Mouse (Mus musculus): ENCODE measurements around the gene Zfp850.
A peak's percentile ranks its signal among the peaks of the same experiment; 100 is the strongest.
"Not testable (repeated sequence)": the region's sequence is repeated elsewhere in the genome, so short reads cannot be mapped to it uniquely, and the experiment has no call there.

Zfp850 gene

GRCm38 (mm10) chr7:28013549-28014444 lies at the start of gene Zfp850:
Zfp850 (minus strand) TSS chr7:28014115.
- DNase-seq (ENCODE audit: low read depth), result peak; percentile 70

DNA sequence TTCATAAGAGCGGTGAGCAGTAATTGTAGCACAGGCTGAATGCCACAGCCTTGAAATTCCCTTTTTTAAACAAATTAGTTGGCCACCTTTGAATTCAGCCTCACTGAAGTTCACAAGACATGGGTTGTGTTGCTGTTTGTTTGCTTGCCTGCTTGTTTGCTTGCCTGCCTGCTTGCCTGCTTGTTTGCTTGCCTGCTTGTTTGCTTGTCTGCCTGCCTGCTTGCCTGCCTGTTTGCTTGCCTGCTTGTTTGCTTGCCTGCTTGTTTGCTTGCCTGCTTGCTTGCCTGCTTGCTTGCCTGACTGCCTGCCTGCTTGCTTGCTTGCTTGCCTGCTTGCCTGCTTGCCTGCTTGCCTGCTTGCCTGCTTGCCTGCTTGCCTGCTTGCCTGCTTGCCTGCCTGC lies 46.1 kb upstream of the Zfp850 start:
- no peak for DNase-seq (ENCODE audit: low read depth)

DNA sequence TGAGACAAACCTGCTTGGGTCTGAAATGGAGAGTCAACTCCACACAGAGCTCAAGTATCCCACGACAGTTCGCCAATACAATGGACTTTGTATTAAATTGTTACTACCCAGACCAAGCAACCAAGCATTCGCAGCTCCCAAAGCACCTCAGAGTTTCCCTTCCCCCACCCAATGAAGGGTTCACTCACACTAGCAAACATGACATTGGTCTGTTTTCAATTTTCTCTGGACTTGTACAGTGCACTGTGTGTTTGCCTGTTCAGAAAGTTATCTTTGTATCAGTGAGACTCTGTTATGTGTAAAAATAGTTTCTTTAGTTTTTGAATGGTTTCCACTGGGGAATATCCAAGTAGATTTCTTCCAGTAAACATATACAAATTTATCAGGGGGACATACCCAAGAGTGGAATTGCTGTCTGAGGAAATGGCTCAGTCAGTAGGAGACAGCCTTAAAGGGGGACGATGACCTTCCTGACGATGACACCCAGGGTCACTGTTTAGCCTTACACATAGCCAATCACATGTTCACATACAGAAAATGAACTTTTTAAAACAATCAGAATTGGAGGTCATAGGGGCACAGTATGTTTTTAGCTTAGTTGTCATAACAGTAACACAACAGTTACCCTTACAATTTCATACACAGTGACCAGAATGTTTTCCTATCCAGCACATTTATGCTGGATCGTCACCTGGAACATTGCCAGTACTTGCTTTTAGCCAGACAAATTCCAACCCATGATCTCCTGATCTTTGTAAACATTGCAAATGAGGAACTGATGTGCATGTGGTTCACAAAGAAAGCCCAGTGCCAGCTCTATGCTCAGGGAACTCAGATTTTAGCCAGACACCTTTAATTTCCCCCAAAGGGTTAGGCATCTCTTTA lies 39.4 kb upstream of the Zfp850 start:
- no peak for DNase-seq (ENCODE audit: low read depth)

GRCm38 (mm10) chr7:28050584-28050983 lies 36.7 kb upstream of the Zfp850 start:
- DNase-seq (ENCODE audit: low read depth), result no peak

DNA sequence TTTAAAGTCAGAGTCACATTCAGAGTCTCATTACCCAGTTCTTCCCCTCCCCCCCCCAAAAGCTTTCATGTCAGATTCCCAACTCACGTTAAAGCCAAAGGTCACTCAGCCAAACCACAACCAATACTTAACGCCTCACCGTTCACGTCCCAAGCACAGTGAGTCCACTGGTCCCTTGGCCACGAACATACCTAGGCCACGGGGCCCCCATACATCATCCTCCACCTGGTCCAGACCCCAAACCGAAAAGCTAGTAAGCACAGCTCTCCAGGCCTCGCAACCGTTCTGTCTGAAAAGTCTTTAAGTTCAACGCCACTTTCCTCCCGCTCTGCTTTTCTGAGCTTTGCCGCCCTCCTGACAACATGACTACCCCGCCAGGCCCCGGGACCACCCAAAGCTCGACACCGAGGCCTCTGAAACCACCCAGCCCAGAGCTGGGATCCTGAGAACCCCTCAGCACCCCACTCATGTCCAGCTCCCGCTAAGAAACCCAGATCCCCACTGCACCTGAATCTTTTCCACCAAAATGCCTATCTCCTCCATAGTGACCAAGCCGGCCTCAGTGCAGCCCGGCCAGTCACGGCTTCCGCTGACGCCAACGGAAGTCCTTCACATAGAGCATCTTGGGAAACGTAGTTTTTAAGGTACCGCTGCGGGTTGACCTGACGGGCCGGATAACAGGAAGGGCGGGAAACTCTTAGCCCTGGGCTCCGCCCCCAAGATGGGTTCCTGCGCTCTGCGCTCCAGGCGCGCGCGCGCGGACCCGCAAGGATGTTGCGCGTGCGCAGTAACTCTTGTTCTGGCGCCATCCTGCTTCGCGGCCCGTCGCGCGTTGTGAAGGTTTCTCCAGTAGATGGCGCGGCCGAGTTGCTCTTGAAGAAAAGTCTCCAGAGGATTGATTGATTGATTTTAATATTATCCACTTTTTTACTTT lies 35.8 kb upstream of the Zfp850 start, which contains the start of gene Psmc4:
Gene Psmc4, minus strand, starts transcription at position 626 of the 934 bp plus-strand sequence.
- peak; percentile 99 for DNase-seq (ENCODE audit: low read depth)

DNA sequence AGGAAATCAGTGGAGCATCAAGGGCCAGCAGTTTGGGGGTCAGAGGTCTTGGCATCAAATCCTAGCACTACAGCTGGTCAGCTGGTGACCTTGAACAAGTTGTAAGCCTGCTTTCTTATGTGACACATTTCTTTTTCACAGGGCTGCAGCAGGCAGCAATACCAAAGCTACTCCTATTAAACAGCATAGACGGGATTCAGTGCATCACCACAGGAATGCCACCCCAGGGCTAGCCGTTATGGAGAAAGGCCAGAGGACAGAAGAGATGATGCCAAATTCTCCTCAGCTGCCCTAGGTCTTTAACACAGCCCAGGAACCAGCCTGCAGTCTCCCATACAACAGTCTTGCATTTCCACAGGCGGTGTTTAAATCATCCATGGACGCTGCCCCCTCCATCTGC lies 30.6 kb upstream of the Zfp850 start:
- DNase-seq (ENCODE audit: low read depth), result no peak

- no peak for DNase-seq (ENCODE audit: low read depth)
Observed at GRCm38 (mm10) chr7:28014445-28014810, 513 bp upstream of the Zfp850 start.

DNA sequence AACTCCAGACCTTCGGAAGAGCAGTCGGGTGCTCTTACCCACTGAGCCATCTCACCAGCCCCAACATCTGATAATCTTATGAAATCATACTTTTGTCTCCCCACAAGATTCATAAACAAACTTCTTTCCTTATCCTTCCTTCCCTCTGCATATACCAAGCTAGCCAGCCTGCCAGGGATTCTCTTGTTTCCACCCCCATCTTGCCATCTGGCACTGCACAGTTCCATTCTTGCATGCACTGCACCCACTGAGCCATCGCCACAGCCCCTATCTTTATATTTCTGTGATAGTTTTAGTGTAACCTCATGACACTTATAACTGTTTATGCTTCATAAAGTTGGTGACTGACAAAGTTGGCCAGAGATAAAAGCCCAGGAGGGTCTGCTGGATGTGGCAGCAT lies 3.6 kb downstream of the Zfp850 start:
- no peak for DNase-seq (ENCODE audit: low read depth)

GRCm38 (mm10) chr7:27982197-27982596 lies 31.7 kb downstream of the Zfp850 start:
- no peak for DNase-seq (ENCODE audit: low read depth)

DNA sequence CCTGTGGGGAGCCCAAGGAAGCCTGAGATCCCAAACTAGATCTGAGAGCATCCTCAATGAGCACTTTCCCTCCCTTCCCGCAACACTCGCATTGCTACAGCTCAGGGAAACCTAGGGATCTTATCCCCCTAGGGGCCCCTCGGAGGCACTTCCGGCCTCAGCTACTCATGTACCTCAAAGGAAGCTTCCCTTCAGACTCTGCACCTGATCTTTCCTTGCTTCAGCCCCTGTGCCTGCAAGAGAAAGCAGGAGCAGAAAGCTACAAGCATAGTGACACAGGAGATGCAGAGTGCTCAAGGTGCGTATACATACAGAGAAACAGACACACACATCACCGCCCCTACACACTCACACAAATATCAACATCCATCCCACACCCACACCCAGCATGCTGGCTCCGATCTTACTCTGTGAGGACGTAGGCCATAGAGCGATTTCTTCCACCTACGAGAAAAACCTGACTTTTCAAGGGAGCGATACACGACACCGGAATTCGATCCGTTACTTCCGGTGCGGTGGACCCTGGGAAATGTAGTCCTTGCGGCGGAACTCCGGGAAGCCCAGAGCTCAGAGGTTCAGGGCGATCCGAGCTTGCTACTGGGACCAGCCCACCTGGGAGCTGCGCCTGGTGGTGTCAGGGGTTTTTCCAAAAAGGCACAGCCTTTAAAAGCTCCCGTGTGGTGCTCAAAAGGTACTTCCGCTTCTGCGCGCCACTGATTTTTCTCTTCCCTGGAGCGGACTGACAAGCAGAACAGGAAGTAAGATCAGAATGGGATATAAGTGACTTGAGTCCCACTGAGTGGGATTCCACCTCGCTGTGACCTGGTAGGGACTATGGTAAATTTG lies 35.0 kb downstream of the Zfp850 start, which contains the start of gene Zfp780b:
Gene Zfp780b, minus strand, starts transcription at position 489 of the 846 bp plus-strand sequence.
- DNase-seq (ENCODE audit: low read depth), result peak; percentile 79

GRCm38 (mm10) chr7:27949451-27949850 lies 64.5 kb downstream of the Zfp850 start:
- DNase-seq (ENCODE audit: low read depth), result not testable (repeated sequence)

GRCm38 (mm10) chr7:27941869-27942268 lies 72.0 kb downstream of the Zfp850 start:
- peak; percentile 71 for DNase-seq (ENCODE audit: low read depth)
